21 mouse cellular contexts compared by ENCODE assay signal in genomic region chr9:20551781-20552275, GRCm38 (mm10). TPM values are rescaled to one million over a fixed set of nuclear protein-coding genes. Genes with fewer than 3 reads are reported as not detected.
DNase-seq lines count a peak whose midpoint lies in the region; ATAC-seq and TF ChIP-seq lines count a peak whose summit lies in the region.
"Had no signal": no experiment of that assay in that cellular context is flagged by ENCODE, and none has a peak within 500 bp of the region (broad histone marks: within the 10 kb centered on the region; RNA-seq: fewer than 3 reads in every experiment).

No protein-coding gene starts in this region.

- intact Hi-C loops in heart, postnatal 25 days (cut with DNase I): no loop called here

- ATAC-seq in heart, postnatal 0 days (ENCODE audit: insufficient read depth, low read depth): peak; percentile 60; the same call in 1 of the 2 replicates
- ATAC-seq in hindbrain, postnatal 0 days: no peak
- ATAC-seq: activated CD4-positive, CD25-positive, alpha-beta regulatory T cell, adult 4 months; forebrain, embryonic 16.5 days; Patski had no signal

- no peak for TF ChIP-seq CTCF in heart, postnatal 0 days (IDR thresholded peaks at IDR 0.05; ENCODE audit: low read depth)
- TF ChIP-seq CTCF in hindbrain, postnatal 0 days (IDR thresholded peaks at IDR 0.05; ENCODE audit: low read depth): no peak
- TF ChIP-seq CTCF in lung, adult 2 months (IDR thresholded peaks at IDR 0.05; ENCODE audit: insufficient read depth, low read length): no peak

- no peaks in the 10 kb centered on the region for H3K27me3 ChIP-seq in heart, embryonic 10.5 days (ENCODE audit: insufficient read depth, poor library complexity, severe bottlenecking)
- H3K27me3 ChIP-seq in heart, postnatal 0 days (ENCODE audit: control insufficient read depth, insufficient read depth, low read length): no peaks in the 10 kb centered on the region
- no peaks in the 10 kb centered on the region for H3K27me3 ChIP-seq in hindbrain, postnatal 0 days (ENCODE audit: insufficient read depth, low read length)
- H3K27me3 ChIP-seq: CH12.LX had no signal

- no peak for TF ChIP-seq EP300 in heart, postnatal 0 days (IDR thresholded peaks at IDR 0.05; ENCODE audit: low read depth)

- H3K4me2 ChIP-seq in heart, postnatal 0 days (ENCODE audit: low read depth, low read length): no peak overlapping the region
- no peak overlapping the region for H3K4me2 ChIP-seq in hindbrain, postnatal 0 days (ENCODE audit: low read depth, low read length)
- H3K4me2 ChIP-seq: embryonic facial prominence, embryonic 13.5 days; forebrain, embryonic 12.5 days; hindbrain, embryonic 13.5 days had no signal

- no peaks in the 10 kb centered on the region for H3K36me3 ChIP-seq in heart, embryonic 10.5 days
- H3K36me3 ChIP-seq in heart, postnatal 0 days (replicated peaks; ENCODE audit: control insufficient read depth, insufficient read depth, low read length): no peaks in the 10 kb centered on the region
- no peaks in the 10 kb centered on the region for H3K36me3 ChIP-seq in hindbrain, postnatal 0 days (ENCODE audit: insufficient read depth, low read length)
- H3K36me3 ChIP-seq: embryonic facial prominence, embryonic 13.5 days; forebrain, embryonic 12.5 days; hindbrain, embryonic 13.5 days had no signal

- WGBS in heart, embryonic 10.5 days: 48% methylated on average over 5 of the region's 5 CpGs
- WGBS in heart, postnatal 0 days: 47% methylated on average over 5 of the region's 5 CpGs
- WGBS in hindbrain, postnatal 0 days: 63% methylated on average over 5 of the region's 5 CpGs
- WGBS in lung, adult 2 months: 51% methylated on average over 5 of the region's 5 CpGs

- no peak overlapping the region for H3K27ac ChIP-seq in heart, embryonic 10.5 days
- peak overlapping the region; percentile 73 for H3K27ac ChIP-seq in heart, postnatal 0 days (ENCODE audit: low read depth)
- H3K27ac ChIP-seq in hindbrain, postnatal 0 days: no peak overlapping the region
- H3K27ac ChIP-seq: embryonic facial prominence, embryonic 13.5 days; forebrain, embryonic 12.5 days; hindbrain, embryonic 13.5 days had no signal

- H3K9ac ChIP-seq in heart, postnatal 0 days (replicated peaks; ENCODE audit: low read depth, low read length): no peak overlapping the region
- no peak overlapping the region for H3K9ac ChIP-seq in hindbrain, postnatal 0 days (replicated peaks; ENCODE audit: low read length)
- H3K9ac ChIP-seq: embryonic facial prominence, embryonic 13.5 days; forebrain, embryonic 12.5 days; hindbrain, embryonic 13.5 days had no signal

- no peaks in the 10 kb centered on the region for H3K4me1 ChIP-seq in heart, embryonic 10.5 days
- no peaks in the 10 kb centered on the region for H3K4me1 ChIP-seq in heart, postnatal 0 days (ENCODE audit: control insufficient read depth, insufficient read depth)
- no peaks in the 10 kb centered on the region for H3K4me1 ChIP-seq in hindbrain, postnatal 0 days (ENCODE audit: insufficient read depth, low read length)
- H3K4me1 ChIP-seq in lung, adult 2 months (ENCODE audit: control insufficient read depth, insufficient read depth, low read length): no peaks in the 10 kb centered on the region
- H3K4me1 ChIP-seq: embryonic facial prominence, embryonic 13.5 days; forebrain, embryonic 12.5 days; hindbrain, embryonic 13.5 days had no signal

- H3K4me3 ChIP-seq in heart, embryonic 10.5 days: no peak overlapping the region
- H3K4me3 ChIP-seq in heart, postnatal 0 days (ENCODE audit: low read depth, low read length): no peak overlapping the region
- no peak overlapping the region for H3K4me3 ChIP-seq in hindbrain, postnatal 0 days (ENCODE audit: low read length)
- no peak overlapping the region for H3K4me3 ChIP-seq in lung, adult 2 months (replicated peaks; ENCODE audit: extremely low read depth, low read depth, low read length)
- H3K4me3 ChIP-seq: embryonic facial prominence, embryonic 13.5 days; forebrain, embryonic 12.5 days; hindbrain, embryonic 13.5 days had no signal

- TF ChIP-seq POLR2A in lung, adult 2 months (IDR thresholded peaks at IDR 0.05; ENCODE audit: borderline replicate concordance, extremely low read depth, low read depth, low read length): no peak

- peak; percentile 93 for DNase-seq in heart, adult 11 months
- no peak for DNase-seq in heart, postnatal 25 days (ENCODE audit: low spot score)
- peak; percentile 28 to 74 for DNase-seq in heart, adult 9 months (ENCODE audit: low spot score in 2 of 2)
- no peak for DNase-seq in heart, embryonic 10.5 days (ENCODE audit: low spot score)
- no peak for DNase-seq in heart, postnatal 0 days (ENCODE audit: low spot score)
- DNase-seq in hindbrain, postnatal 0 days (ENCODE audit: low spot score): no peak
- DNase-seq in lung, adult 2 months: no peak
- DNase-seq: adrenal gland, postnatal 14 days; cerebellum, adult 18-20 months; cerebellum, adult 9-11 months; cerebellum, postnatal 36 days; gastrocnemius, postnatal 36 days; kidney, adult 11 months; kidney, adult 9 months had no signal

- no peaks in the 10 kb centered on the region for H3K9me3 ChIP-seq in heart, embryonic 10.5 days
- H3K9me3 ChIP-seq in heart, postnatal 0 days (replicated peaks; ENCODE audit: control insufficient read depth, low read length): no peaks in the 10 kb centered on the region
- no peaks in the 10 kb centered on the region for H3K9me3 ChIP-seq in hindbrain, postnatal 0 days (ENCODE audit: low read length)
- H3K9me3 ChIP-seq: embryonic facial prominence, embryonic 13.5 days; forebrain, embryonic 12.5 days; hindbrain, embryonic 13.5 days had no signal

RNA-seq across cellular contexts. Expression of gene Zfp846, which starts 29.3 kb away (rescaled TPM):
- total RNA-seq in heart, postnatal 25 days (2021): 1 to 10 TPM; 5.9 to 6.6 TPM
- polyA plus RNA-seq in heart, embryonic 10.5 days (2016; fragmentation: Nextera tagmentation; extraction: Ambion mirVana): 10.2 and 11.6 TPM in 2 replicates
- total RNA-seq in heart, postnatal 0 days (2014; rRNA removed; ENCODE audit: low replicate concordance): 4.2 and 8.0 TPM in 2 replicates
- polyA plus RNA-seq in heart, postnatal 0 days (2015; fragmentation: Nextera tagmentation; extraction: Ambion mirVana): 8.5 and 9.4 TPM in 2 replicates
- 16.4 and 17.4 TPM in 2 replicates for total RNA-seq in hindbrain, postnatal 0 days (2014; rRNA removed)
- polyA plus RNA-seq in hindbrain, postnatal 0 days (2015; fragmentation: Nextera tagmentation; extraction: Ambion mirVana): 38.6 and 40.6 TPM in 2 replicates
- polyA plus RNA-seq in lung, adult 2 months (2012; rRNA removed): 1.7 and 2.6 TPM in 2 replicates

RNA-seq across cellular contexts. Expression of gene Zfp266, which starts 30.6 kb away (rescaled TPM):
- total RNA-seq in heart, postnatal 25 days (2021): 10 to 100 TPM; 22.2 to 29.9 TPM
- 54.9 and 75.9 TPM in 2 replicates for polyA plus RNA-seq in heart, embryonic 10.5 days (2016; fragmentation: Nextera tagmentation; extraction: Ambion mirVana)
- total RNA-seq in heart, postnatal 0 days (2014; rRNA removed; ENCODE audit: low replicate concordance): 26.8 and 50.1 TPM in 2 replicates
- 25.4 and 28.7 TPM in 2 replicates for polyA plus RNA-seq in heart, postnatal 0 days (2015; fragmentation: Nextera tagmentation; extraction: Ambion mirVana)
- total RNA-seq in hindbrain, postnatal 0 days (2014; rRNA removed): 67.5 and 83.3 TPM in 2 replicates
- 50.9 and 51.4 TPM in 2 replicates for polyA plus RNA-seq in hindbrain, postnatal 0 days (2015; fragmentation: Nextera tagmentation; extraction: Ambion mirVana)
- 6.6 and 8.9 TPM in 2 replicates for polyA plus RNA-seq in lung, adult 2 months (2012; rRNA removed)

RNA-seq across cellular contexts. Expression of gene Zfp426, which starts 59.3 kb away (rescaled TPM):
- 10 to 100 TPM; 10.6 to 12.2 TPM for total RNA-seq in heart, postnatal 25 days (2021)
- polyA plus RNA-seq in heart, embryonic 10.5 days (2016; fragmentation: Nextera tagmentation; extraction: Ambion mirVana): 13.9 and 15.7 TPM in 2 replicates
- 10.4 and 13.7 TPM in 2 replicates for total RNA-seq in heart, postnatal 0 days (2014; rRNA removed; ENCODE audit: low replicate concordance)
- polyA plus RNA-seq in heart, postnatal 0 days (2015; fragmentation: Nextera tagmentation; extraction: Ambion mirVana): 7.9 and 9.0 TPM in 2 replicates
- 48.3 and 57.1 TPM in 2 replicates for total RNA-seq in hindbrain, postnatal 0 days (2014; rRNA removed)
- polyA plus RNA-seq in hindbrain, postnatal 0 days (2015; fragmentation: Nextera tagmentation; extraction: Ambion mirVana): 22.1 and 23.3 TPM in 2 replicates
- 4.6 and 5.0 TPM in 2 replicates for polyA plus RNA-seq in lung, adult 2 months (2012; rRNA removed)

Comparison
In these comparisons a context has a peak if more than half of its experiments do, and no peak if none do; other contexts are left out.
1. DNase-seq: peak in heart, adult 11 months (single experiment) and heart, adult 9 months (2 of 2); none in heart, postnatal 25 days (single experiment), heart, embryonic 10.5 days (single experiment), heart, postnatal 0 days (single experiment), hindbrain, postnatal 0 days (single experiment) and lung, adult 2 months (single experiment).